Mouse (Mus musculus): Measurements from ENCODE around the gene Tbrg1.

Tbrg1 gene

GRCm38 (mm10) chr9:37656931-37657481, at the start of gene Tbrg1:
Gene Tbrg1, minus strand, starts transcription at chr9:37657312.
- peak; percentile 59 for DNase-seq (ENCODE audit: low spot score)

GRCm38 (mm10) chr9:37689970-37690686, 33.0 kb upstream of the Tbrg1 start:
- no peak for DNase-seq (ENCODE audit: low spot score)

- no peak for DNase-seq (ENCODE audit: low spot score)
Measured at GRCm38 (mm10) chr9:37687941-37688303, 30.8 kb upstream of the Tbrg1 start.

GRCm38 (mm10) chr9:37687288-37687940, 30.3 kb upstream of the Tbrg1 start:
- no peak for DNase-seq (ENCODE audit: low spot score)

- DNase-seq (ENCODE audit: low spot score) = no peak
Measured at GRCm38 (mm10) chr9:37681123-37681522, 24.0 kb upstream of the Tbrg1 start.

GRCm38 (mm10) chr9:37675287-37675686, 18.2 kb upstream of the Tbrg1 start:
- DNase-seq (ENCODE audit: low spot score) = no peak

- no peak for DNase-seq (ENCODE audit: low spot score)
Measured at GRCm38 (mm10) chr9:37670261-37670660, 13.1 kb upstream of the Tbrg1 start.

GRCm38 (mm10) chr9:37669678-37670077, 12.6 kb upstream of the Tbrg1 start:
- no peak for DNase-seq (ENCODE audit: low spot score)

- DNase-seq (ENCODE audit: low spot score) = no peak
Measured at GRCm38 (mm10) chr9:37669115-37669514, 12.0 kb upstream of the Tbrg1 start, which contains the start of gene Panx3. Gene Panx3, minus strand, starts transcription at chr9:37669235.

GRCm38 (mm10) chr9:37666045-37666444, 8.9 kb upstream of the Tbrg1 start:
- no peak for DNase-seq (ENCODE audit: low spot score)

- DNase-seq (ENCODE audit: low spot score) = no peak
Measured at GRCm38 (mm10) chr9:37664604-37665003, 7.5 kb upstream of the Tbrg1 start.

- DNase-seq (ENCODE audit: low spot score) = no peak
Measured at GRCm38 (mm10) chr9:37663210-37663609, 6.1 kb upstream of the Tbrg1 start.

GRCm38 (mm10) chr9:37659413-37659812, 2.3 kb upstream of the Tbrg1 start:
- DNase-seq (ENCODE audit: low spot score) = no peak

GRCm38 (mm10) chr9:37656439-37656881, 652 bp downstream of the Tbrg1 start:
- peak; percentile 63 for DNase-seq (ENCODE audit: low spot score)

GRCm38 (mm10) chr9:37655961-37656360, 1.2 kb downstream of the Tbrg1 start:
- DNase-seq (ENCODE audit: low spot score) = peak; percentile 15

- no peak for DNase-seq (ENCODE audit: low spot score)
Measured at GRCm38 (mm10) chr9:37653836-37654235, 3.3 kb downstream of the Tbrg1 start.

GRCm38 (mm10) chr9:37650639-37651038, 6.5 kb downstream of the Tbrg1 start:
- DNase-seq (ENCODE audit: low spot score) = no peak

- no peak for DNase-seq (ENCODE audit: low spot score)
Measured at GRCm38 (mm10) chr9:37646246-37646645, 10.9 kb downstream of the Tbrg1 start.

GRCm38 (mm10) chr9:37638721-37639120, 18.4 kb downstream of the Tbrg1 start:
- DNase-seq (ENCODE audit: low spot score) = no peak

- no peak for DNase-seq (ENCODE audit: low spot score)
Measured at GRCm38 (mm10) chr9:37636800-37637542, 20.1 kb downstream of the Tbrg1 start.

- DNase-seq (ENCODE audit: low spot score) = peak; percentile 26
Measured at GRCm38 (mm10) chr9:37636335-37636734, 20.8 kb downstream of the Tbrg1 start.

- no peak for DNase-seq (ENCODE audit: low spot score)
Measured at GRCm38 (mm10) chr9:37634269-37634668, 22.8 kb downstream of the Tbrg1 start.

- DNase-seq (ENCODE audit: low spot score) = no peak
Measured at GRCm38 (mm10) chr9:37632305-37632704, 24.8 kb downstream of the Tbrg1 start.
